Mouse (Mus musculus) kidney, adult 2 months (tissue): ENCODE results near the gene Phlda2.

Source experiments
- CTCF ChIP-seq: fragments of 200-500 bp; conservative IDR thresholded peaks from 2 replicates; pipeline ENCODE4 v1.5.1; 2011; ENCODE audit warnings: low read depth, mild to moderate bottlenecking, control low read depth, low read length, moderate library complexity, mixed read lengths; ENCODE audit not compliant: insufficient read depth, insufficient read length
- POLR2A ChIP-seq: fragments of 200-500 bp; IDR thresholded peaks from one replicate; pipeline ENCODE4 v1.6.1; 2011; ENCODE audit warnings: low read depth, low read length, control low read depth

- TF ChIP-seq CTCF = no peak
- TF ChIP-seq POLR2A = no peak
These were observed 16.4 kb upstream of the Phlda2 start for GRCm38 (mm10) chr7:143519333-143519732.
